Mouse (Mus musculus) B cell, adult 2 months (primary cell): ENCODE data around the gene Serpinc1.
"Not testable (repeated sequence)": the region's sequence is repeated elsewhere in the genome, so short reads cannot be mapped to it uniquely, and the experiment has no call there.

Experiments used
- DNase-seq, 2 experiments: peaks; one replicate each; pipeline ENCODE4 v3.0.0; 2022

Gene Serpinc1

GRCm38 (mm10) chr1:160978071-160978735 is at the start of gene Serpinc1:
Serpinc1 (plus strand) TSS chr1:160978585.
- no peak for DNase-seq

GRCm38 (mm10) chr1:160931320-160931719 is 47.1 kb upstream of the Serpinc1 start:
- DNase-seq = no peak

- DNase-seq = peak; percentile 28 to 37
These were observed 44.4 kb upstream of the Serpinc1 start for GRCm38 (mm10) chr1:160933896-160934482.

- DNase-seq = no peak
These were observed 42.8 kb upstream of the Serpinc1 start for GRCm38 (mm10) chr1:160935551-160935950.

- no peak for DNase-seq
These were observed 15.2 kb upstream of the Serpinc1 start for GRCm38 (mm10) chr1:160963199-160963598.

GRCm38 (mm10) chr1:160967268-160967667 is 11.1 kb upstream of the Serpinc1 start:
- no peak for DNase-seq

- DNase-seq = no peak
These were observed 9.7 kb upstream of the Serpinc1 start for GRCm38 (mm10) chr1:160968643-160969042.

- no peak for DNase-seq
These were observed 1.6 kb downstream of the Serpinc1 start for GRCm38 (mm10) chr1:160980021-160980420.

- DNase-seq = no peak
These were observed 2.3 kb downstream of the Serpinc1 start for GRCm38 (mm10) chr1:160980537-160981234.

- DNase-seq = no peak
These were observed 3.0 kb downstream of the Serpinc1 start for GRCm38 (mm10) chr1:160981337-160981736.

GRCm38 (mm10) chr1:160982887-160983286 is 4.5 kb downstream of the Serpinc1 start:
- no peak for DNase-seq

GRCm38 (mm10) chr1:160984731-160985130 is 6.3 kb downstream of the Serpinc1 start:
- DNase-seq = not testable (repeated sequence)

GRCm38 (mm10) chr1:160985477-160985876 is 7.1 kb downstream of the Serpinc1 start:
- no peak for DNase-seq

- no peak for DNase-seq
These were observed 8.7 kb downstream of the Serpinc1 start for GRCm38 (mm10) chr1:160986881-160987635.

- no peak for DNase-seq
These were observed 11.0 kb downstream of the Serpinc1 start for GRCm38 (mm10) chr1:160989395-160989794.

GRCm38 (mm10) chr1:160993851-160994250 is 15.5 kb downstream of the Serpinc1 start:
- no peak for DNase-seq

- no peak for DNase-seq
These were observed 26.6 kb downstream of the Serpinc1 start for GRCm38 (mm10) chr1:161004942-161005341.

GRCm38 (mm10) chr1:161005526-161005925 is 27.1 kb downstream of the Serpinc1 start:
- no peak for DNase-seq

GRCm38 (mm10) chr1:161006471-161006870 is 28.1 kb downstream of the Serpinc1 start:
- no peak for DNase-seq

GRCm38 (mm10) chr1:161008038-161008437 is 29.7 kb downstream of the Serpinc1 start:
- no peak for DNase-seq

GRCm38 (mm10) chr1:161010436-161010835 is 32.1 kb downstream of the Serpinc1 start:
- no peak for DNase-seq

GRCm38 (mm10) chr1:161016378-161016777 is 38.0 kb downstream of the Serpinc1 start:
- DNase-seq = no peak

GRCm38 (mm10) chr1:161020051-161020450 is 41.7 kb downstream of the Serpinc1 start:
- no peak for DNase-seq
